Mouse (Mus musculus) CH12.LX (cell line): ENCODE results near the gene Mvk. TPM values are rescaled to one million over a fixed set of nuclear protein-coding genes. Genes with fewer than 3 reads are reported as not detected.

ENCODE experiments used
- DNase-seq: peaks from one replicate; pipeline ENCODE4 v3.0.0-alpha.2; 2013; ENCODE audit errors: extremely low read depth
- H3K27ac ChIP-seq: 2 replicates; pipeline ENCODE4 v1.5.1; 2012; ENCODE audit warnings: low read depth, mild to moderate bottlenecking, control low read depth, moderate library complexity; ENCODE audit not compliant: insufficient read depth
- H3K27me3 ChIP-seq: replicated peaks from 2 replicates; pipeline ENCODE3; 2012; ENCODE audit warnings: inconsistent platforms
- H3K36me3 ChIP-seq, 2 experiments: replicated peaks in 1 of 2; 2 replicates each; pipeline versions ENCODE3 to v1.6.1; 2012; ENCODE audit warnings: inconsistent platforms in 1 of 2, low read length in 1 of 2, mild to moderate bottlenecking in 1 of 2, mixed read lengths in 1 of 2, moderate library complexity in 1 of 2; ENCODE audit not compliant: control insufficient read depth in 1 of 2, insufficient read depth in 1 of 2
- H3K4me1 ChIP-seq, 2 experiments: 2 replicates each; pipeline ENCODE4 v1.6.1; 2012; ENCODE audit warnings: inconsistent platforms in 1 of 2, moderate library complexity in 1 of 2; ENCODE audit not compliant: insufficient read depth in 2 of 2, control insufficient read depth in 1 of 2
- H3K4me2 ChIP-seq: 2 replicates; pipeline ENCODE4 v1.6.1; 2012; ENCODE audit warnings: low read depth, mild to moderate bottlenecking, control low read depth; ENCODE audit not compliant: poor library complexity, insufficient read depth, severe bottlenecking
- H3K4me3 ChIP-seq, 3 experiments: fragments of 150-350 bp in 1 of 3; sonication (generic) in 1 of 3; replicated peaks in 1 of 3; 2 replicates each; pipeline versions ENCODE3 to v1.5.1; 2011 to 2012; ENCODE audit warnings: low read depth in 2 of 3, low read length in 2 of 3, mild to moderate bottlenecking in 2 of 3, moderate library complexity in 2 of 3, control low read depth in 1 of 3, improper control_type of control experiment in 1 of 3, inconsistent platforms in 1 of 3, mixed read lengths in 1 of 3; ENCODE audit not compliant: poor library complexity in 1 of 3
- H3K79me2 ChIP-seq: replicated peaks from 2 replicates; pipeline ENCODE4 v1.6.1; 2012; ENCODE audit warnings: mild to moderate bottlenecking, moderate library complexity; ENCODE audit not compliant: control insufficient read depth, poor library complexity, insufficient read depth, severe bottlenecking; ENCODE audit errors: extremely low read depth
- H3K9ac ChIP-seq: 2 replicates; pipeline ENCODE4 v1.6.1; 2012; ENCODE audit warnings: low read depth, mild to moderate bottlenecking, control low read depth, moderate library complexity; ENCODE audit not compliant: insufficient read depth
- H3K9me3 ChIP-seq: replicated peaks from 2 replicates; pipeline ENCODE3; 2012; ENCODE audit warnings: low read length, inconsistent platforms, mixed read lengths
- CHD1 ChIP-seq: IDR thresholded peaks from 2 replicates; pipeline ENCODE4 v1.6.1; 2012; ENCODE audit warnings: low read depth, low read length, improper control_type of control experiment, inconsistent platforms
- CTCF ChIP-seq, 2 experiments: IDR thresholded peaks in 1 of 2; conservative IDR thresholded peaks in 1 of 2; 2 replicates each; pipeline ENCODE4 v1.5.1; 2011 to 2012; ENCODE audit warnings: low read depth in 2 of 2, low read length in 2 of 2, improper control_type of control experiment in 1 of 2, inconsistent platforms in 1 of 2, mild to moderate bottlenecking in 1 of 2, moderate library complexity in 1 of 2
- ELF1 ChIP-seq: IDR thresholded peaks from 2 replicates; pipeline ENCODE4 v1.6.1; 2014; ENCODE audit warnings: low read depth, mild to moderate bottlenecking, inconsistent platforms, low read length, improper control_type of control experiment
- ETS1 ChIP-seq: conservative IDR thresholded peaks from 2 replicates; pipeline ENCODE4 v1.6.1; 2012; ENCODE audit warnings: low read depth, mild to moderate bottlenecking, inconsistent platforms, low read length, improper control_type of control experiment, moderate library complexity
- GABPA ChIP-seq: IDR thresholded peaks from 2 replicates; pipeline ENCODE4 v1.6.1; 2012; ENCODE audit warnings: low read depth, low read length, improper control_type of control experiment, inconsistent platforms; ENCODE audit not compliant: insufficient replicate concordance
- IRF4 ChIP-seq: IDR thresholded peaks from 2 replicates; pipeline ENCODE4 v1.6.1; 2014; ENCODE audit warnings: low read depth, mild to moderate bottlenecking, inconsistent platforms, low read length, improper control_type of control experiment
- JUN ChIP-seq: IDR thresholded peaks from 2 replicates; pipeline ENCODE4 v1.6.1; 2011; ENCODE audit warnings: low read depth, mild to moderate bottlenecking, low read length, improper control_type of control experiment, moderate library complexity; ENCODE audit not compliant: insufficient read depth
- KAT2A ChIP-seq: IDR thresholded peaks from 2 replicates; pipeline ENCODE4 v1.6.1; 2012; ENCODE audit warnings: low read length, improper control_type of control experiment, inconsistent platforms; ENCODE audit not compliant: insufficient replicate concordance
- MAX ChIP-seq: IDR thresholded peaks from 2 replicates; pipeline ENCODE4 v1.6.1; 2011; ENCODE audit warnings: low read length, improper control_type of control experiment
- MXI1 ChIP-seq: IDR thresholded peaks from 2 replicates; pipeline ENCODE4 v1.6.1; 2011; ENCODE audit warnings: mild to moderate bottlenecking, low read depth, low read length, improper control_type of control experiment
- MYC ChIP-seq: IDR thresholded peaks from 2 replicates; pipeline ENCODE4 v1.6.1; 2011; ENCODE audit warnings: low read depth, mild to moderate bottlenecking, improper control_type of control experiment, low read length
- NELFE ChIP-seq: IDR thresholded peaks from 2 replicates; pipeline ENCODE4 v1.6.1; 2011; ENCODE audit warnings: low read depth, low read length, improper control_type of control experiment
- NRF1 ChIP-seq: IDR thresholded peaks from 2 replicates; pipeline ENCODE4 v1.6.1; 2014; ENCODE audit warnings: low read depth, mild to moderate bottlenecking, inconsistent platforms, low read length, improper control_type of control experiment, moderate library complexity
- PAX5 ChIP-seq: IDR thresholded peaks from 2 replicates; pipeline ENCODE4 v1.6.1; 2012; ENCODE audit warnings: low read length, inconsistent platforms, mixed read lengths
- POLR2AphosphoS2 ChIP-seq: IDR thresholded peaks from 2 replicates; pipeline ENCODE4 v1.6.1; 2011; ENCODE audit warnings: low read depth, low read length, improper control_type of control experiment
- RCOR1 ChIP-seq: conservative IDR thresholded peaks from 2 replicates; pipeline ENCODE4 v1.6.1; 2012; ENCODE audit warnings: low read depth, mild to moderate bottlenecking, inconsistent platforms, low read length, improper control_type of control experiment
- SIN3A ChIP-seq: IDR thresholded peaks from 2 replicates; pipeline ENCODE4 v1.6.1; 2012; ENCODE audit warnings: low read length, improper control_type of control experiment, inconsistent platforms
- TBP ChIP-seq: conservative IDR thresholded peaks from 2 replicates; pipeline ENCODE4 v1.6.1; 2011; ENCODE audit warnings: low read depth, low read length, improper control_type of control experiment
- USF1 ChIP-seq: IDR thresholded peaks from 2 replicates; pipeline ENCODE4 v1.6.1; 2014; ENCODE audit warnings: low read depth, mild to moderate bottlenecking, inconsistent platforms, low read length, improper control_type of control experiment
- ZMIZ1 ChIP-seq: IDR thresholded peaks from 2 replicates; pipeline ENCODE4 v1.6.1; 2012; ENCODE audit warnings: low read depth, mild to moderate bottlenecking, inconsistent platforms, low read length, improper control_type of control experiment
- dilution Hi-C: fragments of 300-500 bp; cut with MboI; formaldehyde crosslinking; loops from 2 replicates; pipeline ENCODE4 v1.14.3; 2020; ENCODE audit warnings: low sequenced_read_pairs; ENCODE audit not compliant: extremely low pct_unique_long_range_greater_than_20kb, extremely low pct_ligation_motif_present
- in situ Hi-C: fragments of 300-500 bp; cut with MboI; formaldehyde crosslinking; loops from 3 replicates; pipeline ENCODE4 v1.14.3; 2019; ENCODE audit warnings: low sequenced_read_pairs, low pct_ligation_motif_present, low pct_unique_long_range_greater_than_20kb, mixed read lengths
- polyA plus RNA-seq: library from polyadenylated mRNA; unstranded; fragments of >175 nt; gene quantifications from 2 replicates; pipeline ENCODE4 v1.2.1, GENCODE M21; 2012; ENCODE audit warnings: low read depth; ENCODE audit not compliant: insufficient read length
- total RNA-seq, 2 experiments: library from RNA; depleted of rRNA; stranded (reverse); fragments of 300-350 nt in 1 of 2; fragments of >200 nt in 1 of 2; gene quantifications; 2 replicates each; pipeline ENCODE4 v1.2.3; 2012 to 2014

Gene Mvk
- total and polyA plus RNA-seq, 3 experiments: 21.0 to 27.9 (median 24.2) TPM

DNA sequence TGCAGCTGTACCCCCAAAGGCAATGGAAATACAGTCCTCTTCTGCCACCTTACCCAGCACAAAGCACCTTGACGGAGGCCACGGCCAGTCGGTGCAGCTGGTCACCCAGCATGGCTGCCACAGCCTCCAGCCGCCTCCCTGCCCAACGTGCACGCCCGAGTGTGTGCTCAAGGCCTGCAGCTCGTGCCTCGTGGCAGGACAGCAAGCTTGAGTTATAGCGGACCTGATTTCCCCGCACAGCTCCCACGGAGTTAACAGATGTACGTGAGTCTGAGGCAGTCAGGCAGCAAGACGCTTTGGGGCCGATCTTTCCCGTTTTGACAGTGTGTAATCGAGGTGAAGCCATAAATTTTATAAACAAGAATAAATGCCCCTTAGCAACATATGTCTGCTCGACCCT, 15.4 kb upstream of the Mvk start:
- Histone ChIP-seq H3K9ac (no peak overlapping the region), H3K36me3 (peaks cover 0 to 14% of the 10 kb centered on the region in 2 experiments), H3K4me1 (peaks cover 0 to 7% of the 10 kb centered on the region in 2 experiments; a peak in 2 of 4 replicates), H3K27ac (no peak overlapping the region), H3K9me3 (peaks cover 4% of the 10 kb centered on the region), H3K27me3 (no peaks in the 10 kb centered on the region), H3K79me2 (no peaks in the 10 kb centered on the region), H3K4me3 (no peak overlapping the region), H3K4me2 (no peak overlapping the region)
- in situ Hi-C loops: no loop called here
- no peak for DNase-seq
- TF ChIP-seq CTCF (conservative IDR thresholded peaks at IDR 0.05 in 1 of 2, IDR thresholded peaks at IDR 0.05 in 1 of 2; ENCODE audit: low read depth in 2 of 2, low read length in 2 of 2) (no peak), TBP (no peak), POLR2AphosphoS2 (no peak), USF1 (no peak)
- dilution Hi-C loops: no loop called here

- H3K4me1 ChIP-seq: peaks cover 0 to 12% of the 10 kb centered on the region in 2 experiments; a peak in 2 of 4 replicates
- DNase-seq: no peak
- no peak overlapping the region for H3K4me3 ChIP-seq
- H3K27ac ChIP-seq: no peak overlapping the region
- dilution Hi-C loops (no loop called here), in situ Hi-C loops (no loop called here)
- no peak overlapping the region for H3K4me2 ChIP-seq
- TF ChIP-seq SIN3A: no peak
- no peak for TF ChIP-seq ZMIZ1
- no peak for TF ChIP-seq MXI1
- no peak for TF ChIP-seq RCOR1
- TF ChIP-seq KAT2A: no peak
- no peak for TF ChIP-seq POLR2AphosphoS2
- TF ChIP-seq PAX5: no peak
- peaks cover 0 to 24% of the 10 kb centered on the region in 2 experiments for H3K36me3 ChIP-seq
- no peak overlapping the region for H3K9ac ChIP-seq
- no peaks in the 10 kb centered on the region for H3K27me3 ChIP-seq
- H3K79me2 ChIP-seq: no peaks in the 10 kb centered on the region
- H3K9me3 ChIP-seq: peaks cover 4% of the 10 kb centered on the region
These were observed 14.3 kb upstream of the Mvk start for GRCm38 (mm10) chr5:114429781-114430180.

GRCm38 (mm10) chr5:114434359-114434758, 9.7 kb upstream of the Mvk start:
- no peak overlapping the region for H3K9ac ChIP-seq
- H3K4me3 ChIP-seq: no peak overlapping the region
- dilution Hi-C loops: no loop called here
- no peaks in the 10 kb centered on the region for H3K79me2 ChIP-seq
- TF ChIP-seq CHD1 (no peak), ELF1 (no peak), IRF4 (no peak), MAX (no peak), JUN (no peak), MYC (no peak), ETS1 (no peak), POLR2AphosphoS2 (no peak), GABPA (no peak), NELFE (no peak), CTCF (conservative IDR thresholded peaks at IDR 0.05 in 1 of 2, IDR thresholded peaks at IDR 0.05 in 1 of 2; ENCODE audit: low read depth in 2 of 2, low read length in 2 of 2) (no peak), NRF1 (no peak)
- H3K36me3 ChIP-seq: peaks cover 5 to 64% of the 10 kb centered on the region in 2 experiments
- in situ Hi-C loops: no loop called here
- H3K4me2 ChIP-seq: no peak overlapping the region
- peaks cover 4% of the 10 kb centered on the region for H3K9me3 ChIP-seq
- no peaks in the 10 kb centered on the region for H3K27me3 ChIP-seq
- DNase-seq: no peak
- peaks cover 0 to 12% of the 10 kb centered on the region in 2 experiments; a peak in 2 of 4 replicates for H3K4me1 ChIP-seq
- no peak overlapping the region for H3K27ac ChIP-seq
